Mouse (Mus musculus) heart, postnatal 0 days (tissue): ENCODE measurements at regions not wholly inside any gene's neighbourhood (a gene's known extent, or its start where the extent isn't known, plus 50 kb on each side); places are given as distances from the start of the nearest gene placed in this dataset.

Source experiments
- ATAC-seq: fragments of 200-750 bp; cut with Nextera tagmentation; 2 replicates; pipeline ENCODE4 v1.8.0; 2017; ENCODE audit warnings: low read depth, moderate number of reproducible peaks, moderate library complexity; ENCODE audit not compliant: insufficient read depth
- DNase-seq: peaks from one replicate; pipeline ENCODE4 v3.0.0-alpha.2; 2016; ENCODE audit warnings: low spot score
- H3K27ac ChIP-seq: fragments of 300-500 bp; sonication (generic); 2 replicates; pipeline ENCODE4 v1.5.1; 2014; ENCODE audit warnings: low read depth, mild to moderate bottlenecking
- H3K27me3 ChIP-seq: fragments of 300-500 bp; sonication (generic); 2 replicates; pipeline ENCODE4 v1.6.1; 2014; ENCODE audit warnings: low read length, mixed read lengths; ENCODE audit not compliant: control insufficient read depth, insufficient read depth
- H3K36me3 ChIP-seq: fragments of 300-500 bp; sonication (generic); replicated peaks from 2 replicates; pipeline ENCODE4 v1.6.1; 2014; ENCODE audit warnings: low read length, mixed read lengths; ENCODE audit not compliant: control insufficient read depth, insufficient read depth
- H3K4me1 ChIP-seq: fragments of 300-500 bp; sonication (generic); 2 replicates; pipeline ENCODE4 v1.6.1; 2014; ENCODE audit warnings: antibody characterized with exemption; ENCODE audit not compliant: control insufficient read depth, insufficient read depth
- H3K4me2 ChIP-seq: fragments of 300-500 bp; sonication (generic); 2 replicates; pipeline ENCODE4 v1.6.1; 2014; ENCODE audit warnings: low read depth, mild to moderate bottlenecking, low read length, moderate library complexity
- H3K4me3 ChIP-seq: fragments of 300-500 bp; sonication (generic); 2 replicates; pipeline ENCODE4 v1.5.1; 2014; ENCODE audit warnings: low read depth, low read length
- H3K9ac ChIP-seq: fragments of 300-500 bp; sonication (generic); replicated peaks from 2 replicates; pipeline ENCODE4 v1.6.1; 2014; ENCODE audit warnings: low read depth, low read length, mixed read lengths
- H3K9me3 ChIP-seq: fragments of 300-500 bp; sonication (generic); replicated peaks from 2 replicates; pipeline ENCODE4 v1.6.1; 2016; ENCODE audit warnings: low read length; ENCODE audit not compliant: control insufficient read depth
- CTCF ChIP-seq: IDR thresholded peaks from 2 replicates; pipeline ENCODE4 v1.5.1; 2016; ENCODE audit warnings: antibody characterized with exemption, control low read depth, low read depth
- EP300 ChIP-seq: IDR thresholded peaks from 2 replicates; pipeline ENCODE4 v1.6.1; 2016; ENCODE audit warnings: antibody characterized with exemption, low read depth
- WGBS: fragments of 180-500 bp; shearing (Covaris S2); extraction: QIAGEN DNeasy Blood & Tissue Kit; methylation state at CpG from one replicate; pipeline ENCODE4 v1.1.7; 2014; 5-methylcytosine and 5-hydroxymethylcytosine counted together

- H3K4me2 ChIP-seq = no peak overlapping the region
Observed at GRCm38 (mm10) chr8:10925582-10926517, 82.4 kb downstream of the Irs2 start.

GRCm38 (mm10) chr8:10924526-10925199, 83.6 kb downstream of the Irs2 start:
- DNase-seq (peak; percentile 59), ATAC-seq (peak; percentile 25)
- H3K9ac ChIP-seq = peak overlapping the region; percentile 40
- H3K27ac ChIP-seq = peak overlapping the region; percentile 75
- no peaks in the 10 kb centered on the region for H3K36me3 ChIP-seq
- H3K27me3 ChIP-seq = peaks cover 16% of the 10 kb centered on the region; the same call in 1 of the 2 replicates
- TF ChIP-seq CTCF (no peak), EP300 (no peak)
- peaks cover 40% of the 10 kb centered on the region for H3K4me1 ChIP-seq
- H3K4me2 ChIP-seq = peak overlapping the region; percentile 45
- no peaks in the 10 kb centered on the region for H3K9me3 ChIP-seq
- WGBS = 6% methylated on average over 20 of the region's 20 CpGs
- H3K4me3 ChIP-seq = peak overlapping the region; percentile 8

More at GRCm38 (mm10) chr8:10925582-10926517, 82.4 kb downstream of the Irs2 start:
- Histone ChIP-seq H3K4me1 (peaks cover 40% of the 10 kb centered on the region), H3K9me3 (no peaks in the 10 kb centered on the region), H3K9ac (peak overlapping the region; percentile 40; the same call in 1 of the 2 replicates), H3K4me3 (no peak overlapping the region), H3K27me3 (peaks cover 13% of the 10 kb centered on the region; the same call in 1 of the 2 replicates), H3K36me3 (no peaks in the 10 kb centered on the region), H3K27ac (peak overlapping the region; percentile 75; the same call in 1 of the 2 replicates)
- DNase-seq (no peak), ATAC-seq (no peak)
- TF ChIP-seq CTCF (no peak), EP300 (no peak)
- WGBS = 31% methylated on average over 18 of the region's 18 CpGs

GRCm38 (mm10) chr8:10924001-10924490, 84.2 kb downstream of the Irs2 start:
- no peak; the same call in 1 of the 2 replicates for ATAC-seq
- 34% methylated on average over 3 of the region's 3 CpGs for WGBS
- Histone ChIP-seq H3K9ac (no peak overlapping the region), H3K4me2 (peak overlapping the region; percentile 45), H3K27ac (peak overlapping the region; percentile 75), H3K9me3 (no peaks in the 10 kb centered on the region), H3K36me3 (no peaks in the 10 kb centered on the region), H3K4me1 (peaks cover 40% of the 10 kb centered on the region), H3K4me3 (no peak overlapping the region; the same call in 1 of the 2 replicates), H3K27me3 (peaks cover 16% of the 10 kb centered on the region; the same call in 1 of the 2 replicates)
- TF ChIP-seq CTCF (no peak), EP300 (no peak)
- DNase-seq = peak; percentile 44

- Histone ChIP-seq H3K36me3 (no peaks in the 10 kb centered on the region), H3K27me3 (peaks cover 21% of the 10 kb centered on the region; the same call in 1 of the 2 replicates), H3K4me2 (no peak overlapping the region), H3K9me3 (no peaks in the 10 kb centered on the region), H3K4me3 (no peak overlapping the region), H3K4me1 (peaks cover 34% of the 10 kb centered on the region), H3K9ac (no peak overlapping the region), H3K27ac (0 out of 2 replicates have a peak overlapping the region, but pooled peaks have one; percentile 32)
- WGBS = 66% methylated on average over 19 of the region's 19 CpGs
- no peak for ATAC-seq
- TF ChIP-seq EP300 = no peak
- no peak for TF ChIP-seq CTCF
- no peak for DNase-seq
Observed at GRCm38 (mm10) chr8:10923071-10924000, 84.9 kb downstream of the Irs2 start.
